ENCODE assay signal across 18 mouse cellular contexts in genomic region chr7:103792669-103793388, GRCm38 (mm10). TPM values are rescaled to one million over a fixed set of nuclear protein-coding genes. Genes with fewer than 3 reads are reported as not detected.
DNase-seq lines count a peak whose midpoint lies in the region; ATAC-seq and TF ChIP-seq lines count a peak whose summit lies in the region.
"Had no signal": no experiment of that assay in that cellular context is flagged by ENCODE, and none has a peak within 500 bp of the region (broad histone marks: within the 10 kb centered on the region; RNA-seq: fewer than 3 reads in every experiment).

No protein-coding gene starts in this region.

- no peak overlapping the region for H3K27ac ChIP-seq in CH12.LX (ENCODE audit: insufficient read depth, low read depth)
- H3K27ac ChIP-seq in liver, postnatal 0 days (ENCODE audit: low read depth), result no peak overlapping the region
- H3K27ac ChIP-seq in kidney, embryonic 14.5 days (ENCODE audit: low read depth, low read length), result no peak overlapping the region
- H3K27ac ChIP-seq: macrophage; stomach, postnatal 0 days had no signal

- H3K36me3 ChIP-seq in CH12.LX (replicated peaks in 1 of 2; ENCODE audit: control insufficient read depth in 1 of 2, insufficient read depth in 1 of 2, low read length in 1 of 2), result no peaks in the 10 kb centered on the region
- no peaks in the 10 kb centered on the region for H3K36me3 ChIP-seq in liver, postnatal 0 days (replicated peaks; ENCODE audit: insufficient read depth, low read length)
- no peaks in the 10 kb centered on the region for H3K36me3 ChIP-seq in kidney, embryonic 14.5 days (ENCODE audit: control insufficient read depth, insufficient read depth, low read length)

- in situ Hi-C loops in CH12.LX (cut with MboI; ENCODE audit: low pct_ligation_motif_present, low pct_unique_long_range_greater_than_20kb, low sequenced_read_pairs), result no loop called here

- dilution Hi-C loops in CH12.LX (cut with MboI; ENCODE audit: extremely low pct_ligation_motif_present, extremely low pct_unique_long_range_greater_than_20kb, low sequenced_read_pairs), result no loop called here

- no peaks in the 10 kb centered on the region for H3K27me3 ChIP-seq in CH12.LX (replicated peaks)
- no peaks in the 10 kb centered on the region for H3K27me3 ChIP-seq in liver, postnatal 0 days (ENCODE audit: insufficient read depth, low read length)
- no peaks in the 10 kb centered on the region for H3K27me3 ChIP-seq in kidney, embryonic 14.5 days (ENCODE audit: control insufficient read depth, insufficient read depth, low read length)

- no peak overlapping the region for H3K9ac ChIP-seq in CH12.LX (ENCODE audit: insufficient read depth, low read depth)
- no peak overlapping the region for H3K9ac ChIP-seq in liver, postnatal 0 days (replicated peaks)
- no peak overlapping the region for H3K9ac ChIP-seq in kidney, embryonic 14.5 days (ENCODE audit: low read depth, low read length)
- H3K9ac ChIP-seq: forebrain, postnatal 0 days had no signal

- H3K4me1 ChIP-seq in CH12.LX (ENCODE audit: control insufficient read depth in 1 of 2, insufficient read depth in 2 of 2), result no peaks in the 10 kb centered on the region
- no peaks in the 10 kb centered on the region for H3K4me1 ChIP-seq in liver, postnatal 0 days (ENCODE audit: insufficient read depth)
- no peaks in the 10 kb centered on the region for H3K4me1 ChIP-seq in kidney, embryonic 14.5 days (ENCODE audit: control insufficient read depth, insufficient read depth, low read length)

- H3K9me3 ChIP-seq in CH12.LX (replicated peaks; ENCODE audit: low read length), result no peaks in the 10 kb centered on the region
- H3K9me3 ChIP-seq in liver, postnatal 0 days (ENCODE audit: low read length), result no peaks in the 10 kb centered on the region
- H3K9me3 ChIP-seq in kidney, embryonic 14.5 days (ENCODE audit: control insufficient read depth, low read length), result no peaks in the 10 kb centered on the region

- DNase-seq in embryo, embryonic 10 days (ENCODE audit: low spot score), result peak; percentile 5
- no peak for DNase-seq in embryo, embryonic 10.5 days (ENCODE audit: low spot score)
- DNase-seq in CH12.LX (ENCODE audit: extremely low read depth), result peak; percentile 52
- DNase-seq in liver, postnatal 0 days, result peak; percentile 41
- DNase-seq in testis, postnatal 10 days (ENCODE audit: low spot score), result no peak
- no peak for DNase-seq in cerebellum, adult 11-12 months
- DNase-seq: cerebellum, postnatal 14 days; forebrain, postnatal 0 days; kidney, adult 9 months had no signal

- WGBS in liver, postnatal 0 days (ENCODE audit: insufficient replicate concordance), result 17% methylated on average over 4 of the region's 4 CpGs
- WGBS in kidney, embryonic 14.5 days, result 29% methylated on average over 4 of the region's 4 CpGs

- TF ChIP-seq CTCF in CH12.LX (conservative IDR thresholded peaks at IDR 0.05 in 1 of 2, IDR thresholded peaks at IDR 0.05 in 1 of 2; ENCODE audit: low read depth in 2 of 2, low read length in 2 of 2), result peak; percentile 27 to 65; a peak in 3 of 4 replicates
- TF ChIP-seq CTCF in liver, postnatal 0 days (IDR thresholded peaks at IDR 0.05; ENCODE audit: low read depth), result peak; percentile 55

- H3K4me2 ChIP-seq in CH12.LX (ENCODE audit: insufficient read depth, low read depth, poor library complexity, severe bottlenecking), result no peak overlapping the region
- H3K4me2 ChIP-seq in liver, postnatal 0 days (ENCODE audit: low read depth, low read length), result no peak overlapping the region
- no peak overlapping the region for H3K4me2 ChIP-seq in kidney, embryonic 14.5 days (replicated peaks; ENCODE audit: low read depth, low read length)

- peak; percentile 54 for TF ChIP-seq RAD21 in CH12.LX (IDR thresholded peaks at IDR 0.05; ENCODE audit: low read depth, low read length)

- no peaks in the 10 kb centered on the region for H3K79me2 ChIP-seq in CH12.LX (replicated peaks; ENCODE audit: control insufficient read depth, extremely low read depth, insufficient read depth, poor library complexity, severe bottlenecking)

- no peak for TF ChIP-seq EP300 in CH12.LX (IDR thresholded peaks at IDR 0.05; ENCODE audit: low read length)
- peak; percentile 83 for TF ChIP-seq EP300 in liver, postnatal 0 days (IDR thresholded peaks at IDR 0.05; ENCODE audit: low read depth)

- H3K4me3 ChIP-seq in CH12.LX (replicated peaks in 1 of 3; ENCODE audit: low read depth in 2 of 3, low read length in 2 of 3, poor library complexity in 1 of 3), result no peak overlapping the region
- H3K4me3 ChIP-seq in liver, postnatal 0 days (ENCODE audit: low read depth, low read length), result no peak overlapping the region
- no peak overlapping the region for H3K4me3 ChIP-seq in kidney, embryonic 14.5 days (ENCODE audit: low read length)

- ATAC-seq in erythroblast, adult 5-6 weeks (replicated peaks; ENCODE audit: low FRiP score, poor library complexity, severe bottlenecking), result peak; percentile 83
- ATAC-seq in liver, postnatal 0 days, result peak; percentile 86
- ATAC-seq in kidney, embryonic 14.5 days (ENCODE audit: low FRiP score, low TSS enrichment), result no peak
- ATAC-seq: forebrain, postnatal 0 days; hindbrain, embryonic 16.5 days had no signal

- TF ChIP-seq POLR2A in CH12.LX (IDR thresholded peaks at IDR 0.05; ENCODE audit: low read depth, low read length), result no peak

TF ChIP-seq in CH12.LX, 34 proteins besides CTCF, POLR2A, EP300 and RAD21:
- TF ChIP-seq NRF1 (IDR thresholded peaks at IDR 0.05; ENCODE audit: low read depth, low read length) (no peak), MAZ (IDR thresholded peaks at IDR 0.05; ENCODE audit: low read depth, low read length) (0 out of 2 replicates have a peak, but pooled peaks have one; percentile 24), SMC3 (IDR thresholded peaks at IDR 0.05; ENCODE audit: low read depth, low read length) (peak; percentile 55)
TF ChIP-seq in CH12.LX: peak in this region for 2.

RNA-seq across cellular contexts. Expression of gene Olfr67, which starts 1.2 kb away (rescaled TPM):
- not detected in 2 replicates for total RNA-seq in CH12.LX (2012; rRNA removed)
- not detected in 2 replicates for total RNA-seq in CH12.LX (2014; rRNA removed)
- not detected in 2 replicates for polyA plus RNA-seq in CH12.LX (2012; ENCODE audit: insufficient read length, low read depth)
- 5.0 and 10.2 TPM in 2 replicates for total RNA-seq in erythroblast, adult 5-6 weeks (2015; ENCODE audit: low replicate concordance)
- total RNA-seq in erythroblast, adult 5-6 weeks (2017; ENCODE audit: low replicate concordance), result 2.8 and 4.2 TPM in 2 replicates
- polyA plus RNA-seq in liver, postnatal 0 days (2015; fragmentation: Nextera tagmentation; extraction: Ambion mirVana), result 0.02 TPM in 1 of 2 replicates, not detected in the other
- polyA plus RNA-seq in kidney, embryonic 14.5 days (2014; fragmentation: Nextera tagmentation; extraction: Ambion mirVana), result not detected in 2 replicates
- total RNA-seq: forebrain, postnatal 0 days; heart, adult 18-20 months; monocyte, adult 5-6 weeks had no signal
- polyA plus RNA-seq: brain, embryonic 14.5 days; forebrain, postnatal 0 days; hindbrain, embryonic 16.5 days; limb, embryonic 14.5 days; macrophage; stomach, postnatal 0 days had no signal

RNA-seq across cellular contexts. Expression of gene Olfr68, which starts 13.3 kb away (rescaled TPM):
- not detected in 2 replicates for total RNA-seq in CH12.LX (2012; rRNA removed)
- total RNA-seq in CH12.LX (2014; rRNA removed), result not detected in 2 replicates
- polyA plus RNA-seq in CH12.LX (2012; ENCODE audit: insufficient read length, low read depth), result not detected in 2 replicates
- 1.0 and 1.3 TPM in 2 replicates for total RNA-seq in erythroblast, adult 5-6 weeks (2015; ENCODE audit: low replicate concordance)
- total RNA-seq in erythroblast, adult 5-6 weeks (2017; ENCODE audit: low replicate concordance), result 1.4 and 1.5 TPM in 2 replicates
- not detected in 2 replicates for polyA plus RNA-seq in liver, postnatal 0 days (2015; fragmentation: Nextera tagmentation; extraction: Ambion mirVana)
- polyA plus RNA-seq in kidney, embryonic 14.5 days (2014; fragmentation: Nextera tagmentation; extraction: Ambion mirVana), result not detected in 2 replicates
- total RNA-seq: forebrain, postnatal 0 days; heart, adult 18-20 months; monocyte, adult 5-6 weeks had no signal
- polyA plus RNA-seq: brain, embryonic 14.5 days; forebrain, postnatal 0 days; hindbrain, embryonic 16.5 days; limb, embryonic 14.5 days; macrophage; stomach, postnatal 0 days had no signal

RNA-seq across cellular contexts. Expression of gene Hbb-bt, which starts 21.0 kb away (rescaled TPM):
- total RNA-seq in CH12.LX (2012; rRNA removed), result 0.42 TPM in 1 of 2 replicates, not detected in the other
- 5.6 and 6.0 TPM in 2 replicates for total RNA-seq in CH12.LX (2014; rRNA removed)
- polyA plus RNA-seq in CH12.LX (2012; ENCODE audit: insufficient read length, low read depth), result 4.3 and 4.6 TPM in 2 replicates
- 39,556 and 40,045 TPM in 2 replicates for total RNA-seq in erythroblast, adult 5-6 weeks (2015; ENCODE audit: low replicate concordance)
- 14,681 and 15,230 TPM in 2 replicates for total RNA-seq in erythroblast, adult 5-6 weeks (2017; ENCODE audit: low replicate concordance)
- polyA plus RNA-seq in liver, postnatal 0 days (2015; fragmentation: Nextera tagmentation; extraction: Ambion mirVana), result 16,738 and 17,184 TPM in 2 replicates
- polyA plus RNA-seq in kidney, embryonic 14.5 days (2014; fragmentation: Nextera tagmentation; extraction: Ambion mirVana), result 1,529 and 1,788 TPM in 2 replicates
- polyA plus RNA-seq: macrophage had no signal

RNA-seq across cellular contexts. Expression of gene Olfr69, which starts 21.4 kb away (rescaled TPM):
- total RNA-seq in CH12.LX (2012; rRNA removed) (not detected in 2 replicates), CH12.LX (2014; rRNA removed) (not detected in 2 replicates)
- not detected in 2 replicates for polyA plus RNA-seq in CH12.LX (2012; ENCODE audit: insufficient read length, low read depth)
- 2.7 and 5.6 TPM in 2 replicates for total RNA-seq in erythroblast, adult 5-6 weeks (2015; ENCODE audit: low replicate concordance)
- total RNA-seq in erythroblast, adult 5-6 weeks (2017; ENCODE audit: low replicate concordance), result 0.70 and 1.1 TPM in 2 replicates
- polyA plus RNA-seq in liver, postnatal 0 days (2015; fragmentation: Nextera tagmentation; extraction: Ambion mirVana), result 0.04 TPM in 1 of 2 replicates, not detected in the other
- polyA plus RNA-seq in kidney, embryonic 14.5 days (2014; fragmentation: Nextera tagmentation; extraction: Ambion mirVana), result not detected in 2 replicates
- total RNA-seq: forebrain, postnatal 0 days; heart, adult 18-20 months; monocyte, adult 5-6 weeks had no signal
- polyA plus RNA-seq: brain, embryonic 14.5 days; forebrain, postnatal 0 days; hindbrain, embryonic 16.5 days; limb, embryonic 14.5 days; macrophage; stomach, postnatal 0 days had no signal

RNA-seq across cellular contexts. Expression of gene Hbb-bs, which starts 35.1 kb away (rescaled TPM):
- total RNA-seq in CH12.LX (2012; rRNA removed), result 0.80 TPM in 1 of 2 replicates, not detected in the other
- not detected in 2 replicates for total RNA-seq in CH12.LX (2014; rRNA removed)
- polyA plus RNA-seq in CH12.LX (2012; ENCODE audit: insufficient read length, low read depth), result 5.5 and 5.7 TPM in 2 replicates
- 179,259 and 187,171 TPM in 2 replicates for total RNA-seq in erythroblast, adult 5-6 weeks (2015; ENCODE audit: low replicate concordance)
- 69,583 and 76,927 TPM in 2 replicates for total RNA-seq in erythroblast, adult 5-6 weeks (2017; ENCODE audit: low replicate concordance)
- polyA plus RNA-seq in liver, postnatal 0 days (2015; fragmentation: Nextera tagmentation; extraction: Ambion mirVana), result 51,353 and 55,260 TPM in 2 replicates
- polyA plus RNA-seq in kidney, embryonic 14.5 days (2014; fragmentation: Nextera tagmentation; extraction: Ambion mirVana), result 3,842 and 4,307 TPM in 2 replicates
- polyA plus RNA-seq: macrophage had no signal

Comparison
In these comparisons a context has a peak if more than half of its experiments do, and no peak if none do; other contexts are left out.
1. DNase-seq: peak in embryo, embryonic 10 days (single experiment), CH12.LX (single experiment) and liver, postnatal 0 days (single experiment); none in embryo, embryonic 10.5 days (single experiment), testis, postnatal 10 days (single experiment) and cerebellum, adult 11-12 months (single experiment).
2. RNA of gene Hbb-bt, which starts 21.0 kb away (polyA plus RNA-seq): 16,738 to 17,184 TPM in liver, postnatal 0 days and 1,529 to 1,788 TPM in kidney, embryonic 14.5 days; 4.3 to 4.6 TPM in CH12.LX; every median in the first group is over 100 times any median in the second.